Mouse (Mus musculus): ENCODE data around the gene Lgals4. TPM values are rescaled to one million over a fixed set of nuclear protein-coding genes. Genes with fewer than 3 reads are reported as not detected.

The Lgals4 gene
- polyA plus RNA-seq, 1 experiment from 2014 or later = 1.9 TPM

- H3K9ac ChIP-seq (replicated peaks; ENCODE audit: low read length) = no peak overlapping the region
- WGBS = 91% methylated on average over 9 of the region's 9 CpGs
- ATAC-seq (replicated peaks; ENCODE audit: insufficient number of reproducible peaks, low FRiP score, low TSS enrichment, low read depth) (no peak), DNase-seq (ENCODE audit: low spot score) (no peak)
- no peak overlapping the region for H3K27ac ChIP-seq (replicated peaks; ENCODE audit: low read depth, low read length)
- peaks cover 4% of the 10 kb centered on the region for H3K4me1 ChIP-seq (ENCODE audit: control insufficient read depth, insufficient read depth, low read length)
- H3K27me3 ChIP-seq (ENCODE audit: control insufficient read depth, insufficient read depth, low read length) = no peaks in the 10 kb centered on the region
- H3K4me3 ChIP-seq (ENCODE audit: low read depth, low read length) = no peak overlapping the region
- H3K4me2 ChIP-seq (ENCODE audit: low read depth, low read length) = no peak overlapping the region
- H3K36me3 ChIP-seq (replicated peaks; ENCODE audit: control insufficient read depth, insufficient read depth, low read depth, low read length) = peaks cover 41% of the 10 kb centered on the region
- no peaks in the 10 kb centered on the region for H3K9me3 ChIP-seq (replicated peaks; ENCODE audit: control insufficient read depth, low read length)
These were observed 18.4 kb upstream of the Lgals4 start for GRCm38 (mm10) chr7:28815230-28815629.

GRCm38 (mm10) chr7:28816201-28816600 is 17.5 kb upstream of the Lgals4 start:
- no peak overlapping the region; the same call in 1 of the 2 replicates for H3K9ac ChIP-seq (replicated peaks; ENCODE audit: low read length)
- no peak for DNase-seq (ENCODE audit: low spot score)
- WGBS = 91% methylated on average over 9 of the region's 9 CpGs
- peaks cover 4% of the 10 kb centered on the region for H3K4me1 ChIP-seq (ENCODE audit: control insufficient read depth, insufficient read depth, low read length)
- H3K4me3 ChIP-seq (ENCODE audit: low read depth, low read length) = 0 out of 2 replicates have a peak overlapping the region, but pooled peaks have one; percentile 0
- H3K27ac ChIP-seq (replicated peaks; ENCODE audit: low read depth, low read length) = no peak overlapping the region
- no peaks in the 10 kb centered on the region for H3K9me3 ChIP-seq (replicated peaks; ENCODE audit: control insufficient read depth, low read length)
- no peaks in the 10 kb centered on the region for H3K27me3 ChIP-seq (ENCODE audit: control insufficient read depth, insufficient read depth, low read length)
- no peak for ATAC-seq (replicated peaks; ENCODE audit: insufficient number of reproducible peaks, low FRiP score, low TSS enrichment, low read depth)
- peaks cover 45% of the 10 kb centered on the region for H3K36me3 ChIP-seq (replicated peaks; ENCODE audit: control insufficient read depth, insufficient read depth, low read depth, low read length)
- H3K4me2 ChIP-seq (ENCODE audit: low read depth, low read length) = no peak overlapping the region

GRCm38 (mm10) chr7:28816920-28817319 is 16.7 kb upstream of the Lgals4 start:
- no peak for DNase-seq (ENCODE audit: low spot score)
- Histone ChIP-seq H3K36me3 (replicated peaks; ENCODE audit: control insufficient read depth, insufficient read depth, low read depth, low read length) (peaks cover 52% of the 10 kb centered on the region), H3K9ac (replicated peaks; ENCODE audit: low read length) (no peak overlapping the region), H3K27ac (replicated peaks; ENCODE audit: low read depth, low read length) (no peak overlapping the region), H3K4me3 (ENCODE audit: low read depth, low read length) (no peak overlapping the region), H3K9me3 (replicated peaks; ENCODE audit: control insufficient read depth, low read length) (no peaks in the 10 kb centered on the region), H3K27me3 (ENCODE audit: control insufficient read depth, insufficient read depth, low read length) (no peaks in the 10 kb centered on the region), H3K4me1 (ENCODE audit: control insufficient read depth, insufficient read depth, low read length) (peaks cover 4% of the 10 kb centered on the region), H3K4me2 (ENCODE audit: low read depth, low read length) (no peak overlapping the region; the same call in 1 of the 2 replicates)
- WGBS = 92% methylated on average over 10 of the region's 10 CpGs
- no peak for ATAC-seq (replicated peaks; ENCODE audit: insufficient number of reproducible peaks, low FRiP score, low TSS enrichment, low read depth)

- 80% methylated on average over 6 of the region's 6 CpGs for WGBS
- Histone ChIP-seq H3K4me2 (ENCODE audit: low read depth, low read length) (no peak overlapping the region), H3K36me3 (replicated peaks; ENCODE audit: control insufficient read depth, insufficient read depth, low read depth, low read length) (peaks cover 57% of the 10 kb centered on the region), H3K4me3 (ENCODE audit: low read depth, low read length) (no peak overlapping the region), H3K27ac (replicated peaks; ENCODE audit: low read depth, low read length) (no peak overlapping the region), H3K9me3 (replicated peaks; ENCODE audit: control insufficient read depth, low read length) (no peaks in the 10 kb centered on the region), H3K9ac (replicated peaks; ENCODE audit: low read length) (no peak overlapping the region), H3K4me1 (ENCODE audit: control insufficient read depth, insufficient read depth, low read length) (peaks cover under 1% of the 10 kb centered on the region), H3K27me3 (ENCODE audit: control insufficient read depth, insufficient read depth, low read length) (no peaks in the 10 kb centered on the region)
- no peak for ATAC-seq (replicated peaks; ENCODE audit: insufficient number of reproducible peaks, low FRiP score, low TSS enrichment, low read depth)
- DNase-seq (ENCODE audit: low spot score) = no peak
These were observed 16.1 kb upstream of the Lgals4 start for GRCm38 (mm10) chr7:28817524-28817923.

GRCm38 (mm10) chr7:28817957-28818356 is 15.7 kb upstream of the Lgals4 start:
- Histone ChIP-seq H3K9ac (replicated peaks; ENCODE audit: low read length) (no peak overlapping the region), H3K27me3 (ENCODE audit: control insufficient read depth, insufficient read depth, low read length) (no peaks in the 10 kb centered on the region), H3K4me3 (ENCODE audit: low read depth, low read length) (no peak overlapping the region), H3K4me2 (ENCODE audit: low read depth, low read length) (no peak overlapping the region), H3K36me3 (replicated peaks; ENCODE audit: control insufficient read depth, insufficient read depth, low read depth, low read length) (peaks cover 58% of the 10 kb centered on the region), H3K9me3 (replicated peaks; ENCODE audit: control insufficient read depth, low read length) (no peaks in the 10 kb centered on the region), H3K27ac (replicated peaks; ENCODE audit: low read depth, low read length) (no peak overlapping the region), H3K4me1 (ENCODE audit: control insufficient read depth, insufficient read depth, low read length) (no peaks in the 10 kb centered on the region; the same call in 1 of the 2 replicates)
- DNase-seq (ENCODE audit: low spot score) = no peak
- ATAC-seq (replicated peaks; ENCODE audit: insufficient number of reproducible peaks, low FRiP score, low TSS enrichment, low read depth) = no peak
- 77% methylated on average over 4 of the region's 4 CpGs for WGBS

GRCm38 (mm10) chr7:28818436-28818835 is 15.2 kb upstream of the Lgals4 start:
- DNase-seq (ENCODE audit: low spot score) = no peak
- Histone ChIP-seq H3K4me3 (ENCODE audit: low read depth, low read length) (no peak overlapping the region), H3K4me1 (ENCODE audit: control insufficient read depth, insufficient read depth, low read length) (no peaks in the 10 kb centered on the region; the same call in 1 of the 2 replicates), H3K9ac (replicated peaks; ENCODE audit: low read length) (no peak overlapping the region), H3K9me3 (replicated peaks; ENCODE audit: control insufficient read depth, low read length) (no peaks in the 10 kb centered on the region), H3K36me3 (replicated peaks; ENCODE audit: control insufficient read depth, insufficient read depth, low read depth, low read length) (peaks cover 56% of the 10 kb centered on the region), H3K27me3 (ENCODE audit: control insufficient read depth, insufficient read depth, low read length) (no peaks in the 10 kb centered on the region), H3K27ac (replicated peaks; ENCODE audit: low read depth, low read length) (no peak overlapping the region), H3K4me2 (ENCODE audit: low read depth, low read length) (no peak overlapping the region)
- WGBS = 81% methylated on average over 16 of the region's 18 CpGs
- no peak for ATAC-seq (replicated peaks; ENCODE audit: insufficient number of reproducible peaks, low FRiP score, low TSS enrichment, low read depth)

GRCm38 (mm10) chr7:28818861-28819452 is 14.7 kb upstream of the Lgals4 start:
- Histone ChIP-seq H3K9ac (replicated peaks; ENCODE audit: low read length) (no peak overlapping the region), H3K27me3 (ENCODE audit: control insufficient read depth, insufficient read depth, low read length) (no peaks in the 10 kb centered on the region), H3K9me3 (replicated peaks; ENCODE audit: control insufficient read depth, low read length) (no peaks in the 10 kb centered on the region), H3K4me2 (ENCODE audit: low read depth, low read length) (no peak overlapping the region), H3K27ac (replicated peaks; ENCODE audit: low read depth, low read length) (no peak overlapping the region), H3K4me3 (ENCODE audit: low read depth, low read length) (no peak overlapping the region), H3K36me3 (replicated peaks; ENCODE audit: control insufficient read depth, insufficient read depth, low read depth, low read length) (peaks cover 51% of the 10 kb centered on the region), H3K4me1 (ENCODE audit: control insufficient read depth, insufficient read depth, low read length) (no peaks in the 10 kb centered on the region; the same call in 1 of the 2 replicates)
- DNase-seq (ENCODE audit: low spot score) = no peak
- ATAC-seq (replicated peaks; ENCODE audit: insufficient number of reproducible peaks, low FRiP score, low TSS enrichment, low read depth) = no peak
- WGBS = 87% methylated on average over 4 of the region's 4 CpGs

- H3K9me3 ChIP-seq (replicated peaks; ENCODE audit: control insufficient read depth, low read length) = no peaks in the 10 kb centered on the region
- H3K9ac ChIP-seq (replicated peaks; ENCODE audit: low read length) = no peak overlapping the region
- H3K4me1 ChIP-seq (ENCODE audit: control insufficient read depth, insufficient read depth, low read length) = no peaks in the 10 kb centered on the region; the same call in 1 of the 2 replicates
- peaks cover 51% of the 10 kb centered on the region for H3K36me3 ChIP-seq (replicated peaks; ENCODE audit: control insufficient read depth, insufficient read depth, low read depth, low read length)
- ATAC-seq (replicated peaks; ENCODE audit: insufficient number of reproducible peaks, low FRiP score, low TSS enrichment, low read depth) (no peak), DNase-seq (ENCODE audit: low spot score) (no peak)
- WGBS = 89% methylated on average over 4 of the region's 4 CpGs
- no peak overlapping the region for H3K4me2 ChIP-seq (ENCODE audit: low read depth, low read length)
- no peaks in the 10 kb centered on the region for H3K27me3 ChIP-seq (ENCODE audit: control insufficient read depth, insufficient read depth, low read length)
- no peak overlapping the region for H3K27ac ChIP-seq (replicated peaks; ENCODE audit: low read depth, low read length)
- no peak overlapping the region for H3K4me3 ChIP-seq (ENCODE audit: low read depth, low read length)
These were observed 14.1 kb upstream of the Lgals4 start for GRCm38 (mm10) chr7:28819571-28819970.
